ENCODE assay signal across 8 mouse cellular contexts in genomic region chr5:74535240-74536021, GRCm38 (mm10). TPM values are rescaled to one million over a fixed set of nuclear protein-coding genes. Genes with fewer than 3 reads are reported as not detected.
DNase-seq lines count a peak whose midpoint lies in the region; ATAC-seq lines count a peak whose summit lies in the region.

Gene Fip1l1, plus strand, starts transcription at chr5:74535449.

- DNase-seq in T-cell, adult 2 months (ENCODE audit: low spot score): peak; percentile 91
- DNase-seq in cerebellum, postnatal 36 days: peak; percentile 91 to 93
- peak; percentile 82 for DNase-seq in gastrocnemius, adult 18-20 months (ENCODE audit: low spot score)
- peak; percentile 87 to 93 for DNase-seq in left cerebral cortex, adult 18-20 months (ENCODE audit: low spot score in 2 of 2)
- peak; percentile 92 for DNase-seq in right cerebral cortex, adult 18-20 months
- DNase-seq in urinary bladder, postnatal 10 days (ENCODE audit: low spot score): peak; percentile 65

- H3K4me1 ChIP-seq in hindbrain, embryonic 16.5 days (ENCODE audit: control insufficient read depth, insufficient read depth, low read depth, low read length): peaks cover 23% of the 10 kb centered on the region

- ATAC-seq in hindbrain, embryonic 16.5 days: peak; percentile 91

- WGBS in hindbrain, embryonic 16.5 days: under 1% methylated on average over 62 of the region's 73 CpGs
- WGBS in macrophage (ENCODE audit: missing documents): under 1% methylated on average over 73 of the region's 73 CpGs

- H3K27me3 ChIP-seq in hindbrain, embryonic 16.5 days (replicated peaks; ENCODE audit: control insufficient read depth, insufficient read depth, low read length): no peaks in the 10 kb centered on the region

- no peaks in the 10 kb centered on the region for H3K9me3 ChIP-seq in hindbrain, embryonic 16.5 days (ENCODE audit: control insufficient read depth, low read length)

- H3K9ac ChIP-seq in hindbrain, embryonic 16.5 days (ENCODE audit: low read depth, low read length): peak within 1 kb of the TSS; percentile 95

- no peaks in the 10 kb centered on the region for H3K36me3 ChIP-seq in hindbrain, embryonic 16.5 days (ENCODE audit: control insufficient read depth, insufficient read depth, low read length)
- no peaks in the 10 kb centered on the region for H3K36me3 ChIP-seq in macrophage (ENCODE audit: inconsistent target)

- peak within 1 kb of the TSS; percentile 72 for H3K4me2 ChIP-seq in hindbrain, embryonic 16.5 days (ENCODE audit: low read length)

- peaks cover 47% of the 10 kb centered on the region for H3K79me2 ChIP-seq in macrophage (ENCODE audit: inconsistent target)

- peak within 1 kb of the TSS; percentile 90 for H3K27ac ChIP-seq in hindbrain, embryonic 16.5 days (ENCODE audit: low read depth, low read length)
- peak within 1 kb of the TSS; percentile 53 for H3K27ac ChIP-seq in macrophage

- H3K4me3 ChIP-seq in hindbrain, embryonic 16.5 days (ENCODE audit: low read length): peak within 1 kb of the TSS; percentile 84
- peak within 1 kb of the TSS; percentile 68 for H3K4me3 ChIP-seq in macrophage (ENCODE audit: inconsistent target)

RNA-seq across cellular contexts. Expression of gene Fip1l1, which starts in this region (rescaled TPM):
- total RNA-seq in gastrocnemius, adult 18-20 months (2021): 10 to 100 TPM; 16.6 to 21.3 TPM
- 64.9 and 71.4 TPM in 2 replicates for polyA plus RNA-seq in hindbrain, embryonic 16.5 days (2015; fragmentation: Nextera tagmentation; extraction: Ambion mirVana)
- total RNA-seq in left cerebral cortex, adult 18-20 months (2021): 10 to 100 TPM; 66.2 to 67.4 TPM
- total RNA-seq in macrophage (2018; cell fraction: chromatin; rRNA removed): 100 to 1,000 TPM; 103 to 236 (median 181) TPM
- total RNA-seq in macrophage (2018; cell fraction: cytosol; rRNA removed): 10 to 100 TPM; 31.8 to 51.7 (median 43.1) TPM
- 100 to 1,000 TPM in 6 of 26 experiments, 10 to 100 TPM in 20; 62.2 to 116 (median 87.0) TPM for total RNA-seq in macrophage (2018; cell fraction: nucleus; rRNA removed)
- 31.5 to 81.2 TPM (median 41.9 TPM) in 3 replicates for polyA plus RNA-seq in macrophage (2018)

Comparison
In these comparisons a context has a peak if more than half of its experiments do, and no peak if none do; other contexts are left out.
1. Peak in every context shown above with its lines: DNase-seq, ATAC-seq, H3K4me3 ChIP-seq and H3K27ac ChIP-seq.